Mouse (Mus musculus): ENCODE measurements around the gene Pip4k2a. TPM values are rescaled to one million over a fixed set of nuclear protein-coding genes. Genes with fewer than 3 reads are reported as not detected.

The Pip4k2a gene
- polyA plus RNA-seq, 1 experiment from 2014 or later, result 9.9 TPM

DNA sequence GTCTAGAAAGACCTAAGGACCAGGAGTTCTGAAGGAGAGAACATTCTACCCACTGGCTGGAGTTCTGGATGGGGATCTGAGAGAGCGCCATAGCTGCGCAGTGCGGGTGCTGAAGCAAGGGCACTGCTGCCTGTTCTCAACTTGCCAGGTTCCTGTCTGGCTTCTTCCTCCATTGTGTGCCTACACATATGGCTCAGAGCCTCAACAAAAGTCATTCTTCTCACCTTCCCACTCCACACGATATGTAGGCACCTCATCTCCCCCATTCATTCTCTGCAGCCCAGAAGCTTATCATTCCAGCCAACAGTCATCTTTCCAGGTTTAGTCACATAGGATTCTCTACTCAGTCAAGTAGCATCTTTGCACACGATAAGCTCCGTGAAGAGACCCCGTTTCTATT is 123.3 kb downstream of the Pip4k2a start:
- H3K27me3 ChIP-seq (replicated peaks), result no peaks in the 10 kb centered on the region
- H3K4me2 ChIP-seq, result no peak overlapping the region
- no peak overlapping the region for H3K9ac ChIP-seq (replicated peaks)
- H3K4me3 ChIP-seq (replicated peaks), result no peak overlapping the region
- WGBS, result 97% methylated on average over 7 of the region's 7 CpGs
- no peak for ATAC-seq (ENCODE audit: low FRiP score)
- no peaks in the 10 kb centered on the region for H3K36me3 ChIP-seq
- H3K27ac ChIP-seq (replicated peaks), result no peak overlapping the region
- no peaks in the 10 kb centered on the region for H3K4me1 ChIP-seq
- no peaks in the 10 kb centered on the region for H3K9me3 ChIP-seq (replicated peaks)

DNA sequence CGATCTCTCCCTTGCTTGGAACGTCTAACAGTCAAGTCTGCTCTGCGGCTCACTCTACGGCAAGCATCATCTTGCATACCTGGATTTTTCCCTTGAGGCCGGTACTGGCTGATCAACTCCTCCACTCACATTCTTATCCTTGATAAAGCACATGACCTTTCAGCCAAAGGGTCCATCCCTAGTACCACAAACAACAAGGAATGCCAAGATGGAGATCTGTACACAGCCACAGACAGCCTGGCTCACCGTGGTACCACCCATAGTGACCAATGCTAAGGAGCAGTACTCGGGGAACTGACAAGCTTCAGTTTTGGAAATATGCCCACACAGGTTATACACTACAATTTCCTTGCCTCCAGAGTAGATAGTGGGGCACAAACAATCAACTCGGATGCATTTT is 123.9 kb downstream of the Pip4k2a start:
- 86% methylated on average over 8 of the region's 8 CpGs for WGBS
- no peak overlapping the region for H3K4me2 ChIP-seq
- H3K4me1 ChIP-seq, result no peaks in the 10 kb centered on the region

DNA sequence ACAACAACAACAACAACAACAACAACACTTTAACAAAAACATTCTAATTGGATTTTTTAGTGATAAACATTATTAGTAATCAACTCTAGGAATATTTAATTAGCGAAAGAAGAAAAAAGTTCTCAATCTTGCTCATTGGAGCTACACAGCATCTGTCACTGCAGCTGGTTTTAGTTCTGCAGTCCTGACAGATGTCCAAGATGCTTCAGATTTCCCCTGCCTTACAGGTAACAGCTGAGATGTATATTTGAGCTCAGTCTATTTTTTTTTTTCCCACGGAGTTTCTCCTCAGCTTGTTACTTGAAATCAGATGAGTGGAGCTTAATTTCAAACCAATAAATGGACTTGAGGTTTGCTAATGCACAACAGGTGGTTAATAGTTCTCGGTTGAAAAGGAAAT is 124.5 kb downstream of the Pip4k2a start:
- Histone ChIP-seq H3K4me1 (no peaks in the 10 kb centered on the region), H3K27me3 (replicated peaks) (no peaks in the 10 kb centered on the region), H3K9ac (replicated peaks) (no peak overlapping the region), H3K4me2 (no peak overlapping the region), H3K36me3 (no peaks in the 10 kb centered on the region), H3K9me3 (replicated peaks) (no peaks in the 10 kb centered on the region), H3K4me3 (replicated peaks) (no peak overlapping the region), H3K27ac (replicated peaks) (no peak overlapping the region)
- WGBS, result 79% methylated on average over 3 of the region's 3 CpGs
- ATAC-seq (ENCODE audit: low FRiP score), result no peak

More for the DNA sequence above, 123.9 kb downstream of the Pip4k2a start:
- Histone ChIP-seq H3K9ac (replicated peaks) (no peak overlapping the region), H3K27me3 (replicated peaks) (no peaks in the 10 kb centered on the region), H3K27ac (replicated peaks) (no peak overlapping the region), H3K36me3 (no peaks in the 10 kb centered on the region), H3K9me3 (replicated peaks) (no peaks in the 10 kb centered on the region), H3K4me3 (replicated peaks) (no peak overlapping the region)
- no peak for ATAC-seq (ENCODE audit: low FRiP score)

DNA sequence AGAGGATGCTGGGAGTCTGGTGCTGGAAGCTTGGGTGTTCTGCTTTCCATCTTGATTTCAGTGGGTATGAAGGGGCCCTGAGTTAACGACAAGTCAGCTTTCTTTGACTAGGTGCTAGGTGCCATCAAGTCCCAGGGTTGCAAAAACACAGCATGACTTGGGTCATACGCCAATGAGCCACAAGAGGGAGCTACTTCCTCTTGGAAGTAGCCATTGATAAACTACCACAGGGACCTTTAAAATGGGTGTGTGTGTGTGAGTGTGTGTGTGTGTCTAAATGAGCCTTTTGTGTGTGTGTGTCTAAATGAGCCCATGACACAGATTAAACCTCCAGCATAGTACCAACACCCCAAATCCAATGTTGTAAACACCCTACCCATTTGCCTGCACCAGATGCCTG is 125.1 kb downstream of the Pip4k2a start:
- WGBS, result 10% methylated on average over 2 of the region's 2 CpGs
- no peak; the same call in 1 of the 2 replicates for ATAC-seq (ENCODE audit: low FRiP score)
- Histone ChIP-seq H3K27ac (replicated peaks) (no peak overlapping the region), H3K9me3 (replicated peaks) (no peaks in the 10 kb centered on the region), H3K4me2 (no peak overlapping the region), H3K9ac (replicated peaks) (no peak overlapping the region), H3K36me3 (no peaks in the 10 kb centered on the region), H3K4me3 (replicated peaks) (no peak overlapping the region), H3K27me3 (replicated peaks) (no peaks in the 10 kb centered on the region), H3K4me1 (no peaks in the 10 kb centered on the region)

DNA sequence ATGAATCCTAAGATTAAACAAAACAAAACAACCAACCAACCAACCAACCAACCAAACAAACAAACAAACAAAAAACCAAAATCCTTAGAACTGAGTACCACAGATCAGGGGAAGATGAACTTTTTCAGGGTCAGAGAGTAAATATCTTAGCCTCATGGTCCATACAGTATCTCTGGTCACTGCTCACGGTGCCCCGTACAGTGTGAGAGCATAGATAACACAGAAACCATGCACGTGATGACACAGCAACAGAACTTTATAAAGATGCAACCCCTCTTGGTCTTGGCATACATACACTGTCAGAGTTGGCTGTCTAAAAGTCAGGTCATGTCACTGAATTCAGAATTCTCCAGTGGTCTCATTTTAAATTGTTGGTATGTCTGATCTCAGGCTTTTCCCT is 126.8 kb downstream of the Pip4k2a start:
- no peak for ATAC-seq (ENCODE audit: low FRiP score)
- no peak overlapping the region for H3K4me3 ChIP-seq (replicated peaks)
- no peak overlapping the region for H3K27ac ChIP-seq (replicated peaks)
- no peak overlapping the region for H3K9ac ChIP-seq (replicated peaks)
- H3K4me1 ChIP-seq, result no peaks in the 10 kb centered on the region
- no peak overlapping the region for H3K4me2 ChIP-seq
- no peaks in the 10 kb centered on the region for H3K36me3 ChIP-seq
- no peaks in the 10 kb centered on the region for H3K9me3 ChIP-seq (replicated peaks)
- 98% methylated on average over 3 of the region's 3 CpGs for WGBS
- H3K27me3 ChIP-seq (replicated peaks), result no peaks in the 10 kb centered on the region

DNA sequence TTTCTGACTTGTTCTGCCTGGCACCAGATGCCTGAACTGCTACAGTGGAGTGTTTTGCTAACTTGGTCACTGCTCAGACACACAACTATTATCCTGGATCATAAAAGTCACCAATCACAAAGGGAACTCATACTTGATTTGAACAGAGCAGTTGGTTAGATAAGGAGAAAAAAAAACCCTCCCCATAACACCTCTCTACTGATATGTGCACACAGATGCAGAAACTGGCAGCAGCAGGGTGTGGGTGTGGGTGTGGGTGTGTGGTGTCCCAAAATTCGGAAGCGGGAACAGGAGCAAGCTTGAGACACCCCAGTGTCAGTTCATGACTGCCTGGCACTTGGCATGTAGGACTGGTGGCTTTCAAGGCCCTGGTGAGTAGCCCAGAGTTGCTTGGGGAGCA is 130.9 kb downstream of the Pip4k2a start:
- H3K4me1 ChIP-seq, result no peaks in the 10 kb centered on the region
- H3K36me3 ChIP-seq, result no peaks in the 10 kb centered on the region
- H3K9ac ChIP-seq (replicated peaks), result no peak overlapping the region
- no peak overlapping the region for H3K4me3 ChIP-seq (replicated peaks)
- H3K27me3 ChIP-seq (replicated peaks), result no peaks in the 10 kb centered on the region
- no peak overlapping the region for H3K4me2 ChIP-seq
- H3K9me3 ChIP-seq (replicated peaks), result no peaks in the 10 kb centered on the region
- WGBS, result 86% methylated on average over 2 of the region's 2 CpGs
- no peak overlapping the region for H3K27ac ChIP-seq (replicated peaks)
- no peak for ATAC-seq (ENCODE audit: low FRiP score)

DNA sequence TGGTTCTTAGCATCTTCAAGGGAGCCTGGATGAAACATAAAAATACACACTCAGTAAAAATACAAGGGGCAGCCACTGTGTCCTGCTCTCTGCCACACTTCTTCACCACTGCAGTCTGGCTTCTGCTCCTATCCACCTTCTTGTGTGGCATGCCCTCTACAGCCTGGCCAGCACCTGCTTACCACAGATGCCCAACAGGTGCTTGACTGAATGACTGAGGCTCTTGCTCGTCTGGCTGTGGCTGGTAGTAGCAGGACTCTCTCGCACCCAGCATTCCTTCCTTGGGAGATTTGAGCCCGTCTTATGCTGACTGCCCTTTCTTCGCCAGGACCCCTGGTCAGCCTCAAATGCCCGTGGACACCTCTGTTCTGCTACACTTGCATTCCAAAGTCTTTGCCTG is 133.2 kb downstream of the Pip4k2a start:
- Histone ChIP-seq H3K36me3 (no peaks in the 10 kb centered on the region), H3K9me3 (replicated peaks) (no peaks in the 10 kb centered on the region), H3K4me3 (replicated peaks) (no peak overlapping the region), H3K4me1 (peaks cover 10% of the 10 kb centered on the region; the same call in 1 of the 2 replicates), H3K9ac (replicated peaks) (no peak overlapping the region), H3K4me2 (no peak overlapping the region), H3K27me3 (replicated peaks) (no peaks in the 10 kb centered on the region), H3K27ac (replicated peaks) (no peak overlapping the region)
- 91% methylated on average over 5 of the region's 5 CpGs for WGBS
- ATAC-seq (ENCODE audit: low FRiP score), result no peak

DNA sequence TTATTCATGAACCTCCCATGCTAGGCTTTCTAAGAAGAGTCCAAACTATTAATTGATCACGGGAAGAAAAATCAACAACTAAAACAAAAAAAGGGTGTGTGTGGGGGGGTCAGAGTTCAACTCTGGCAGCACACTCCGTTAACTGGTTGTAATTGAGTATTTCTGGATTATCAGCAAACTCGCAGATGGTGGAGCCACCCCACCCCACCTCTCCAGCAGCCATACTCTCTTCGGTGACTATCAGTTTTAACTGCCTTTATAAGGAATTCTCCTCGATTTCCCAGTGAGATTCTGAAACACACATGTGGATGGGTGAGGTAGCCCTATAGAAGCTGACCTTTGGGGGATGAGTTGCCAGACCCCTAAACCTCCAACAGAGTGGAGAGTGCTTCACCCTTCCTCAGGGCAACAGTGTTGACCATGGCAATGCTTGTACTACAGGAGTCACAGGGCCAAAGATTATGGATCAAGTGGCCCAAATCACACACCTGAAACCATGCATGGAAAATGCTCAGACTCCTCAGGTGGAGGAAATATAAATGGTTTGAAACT is 136.2 kb downstream of the Pip4k2a start:
- H3K36me3 ChIP-seq, result no peaks in the 10 kb centered on the region
- H3K27me3 ChIP-seq (replicated peaks), result no peaks in the 10 kb centered on the region
- H3K27ac ChIP-seq (replicated peaks), result no peak overlapping the region
- H3K9me3 ChIP-seq (replicated peaks), result no peaks in the 10 kb centered on the region
- no peak overlapping the region for H3K4me3 ChIP-seq (replicated peaks)
- H3K4me1 ChIP-seq, result peaks cover 10% of the 10 kb centered on the region; the same call in 1 of the 2 replicates
- no peak overlapping the region for H3K4me2 ChIP-seq
- ATAC-seq (ENCODE audit: low FRiP score), result no peak
- no peak overlapping the region for H3K9ac ChIP-seq (replicated peaks)
- WGBS, result 86% methylated on average over 5 of the region's 5 CpGs

DNA sequence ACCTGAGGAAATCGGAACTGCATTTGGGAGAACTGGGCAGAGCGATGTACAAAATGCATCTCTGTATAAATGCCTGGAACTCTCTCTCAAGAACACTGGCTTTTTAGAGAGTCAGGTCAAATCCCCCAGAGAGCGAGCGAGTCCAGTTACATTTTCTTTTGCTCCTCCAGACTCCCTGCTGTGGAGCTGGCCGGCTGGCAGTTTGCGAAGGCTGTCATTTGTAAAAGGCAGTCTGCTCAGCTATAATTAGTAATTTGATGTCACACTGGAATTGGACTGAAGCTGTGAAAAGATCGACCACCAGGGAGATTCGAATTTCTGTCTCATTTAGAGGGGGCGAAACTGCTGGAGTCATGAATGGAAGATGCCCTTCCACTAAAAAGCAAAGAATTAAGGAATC is 137.2 kb downstream of the Pip4k2a start:
- H3K4me2 ChIP-seq, result no peak overlapping the region
- H3K27ac ChIP-seq (replicated peaks), result no peak overlapping the region
- no peaks in the 10 kb centered on the region for H3K36me3 ChIP-seq
- 18% methylated on average over 9 of the region's 9 CpGs for WGBS
- H3K4me3 ChIP-seq (replicated peaks), result no peak overlapping the region
- peaks cover 10% of the 10 kb centered on the region; the same call in 1 of the 2 replicates for H3K4me1 ChIP-seq
- H3K9ac ChIP-seq (replicated peaks), result no peak overlapping the region
- no peaks in the 10 kb centered on the region for H3K9me3 ChIP-seq (replicated peaks)
- H3K27me3 ChIP-seq (replicated peaks), result no peaks in the 10 kb centered on the region
- no peak for ATAC-seq (ENCODE audit: low FRiP score)

DNA sequence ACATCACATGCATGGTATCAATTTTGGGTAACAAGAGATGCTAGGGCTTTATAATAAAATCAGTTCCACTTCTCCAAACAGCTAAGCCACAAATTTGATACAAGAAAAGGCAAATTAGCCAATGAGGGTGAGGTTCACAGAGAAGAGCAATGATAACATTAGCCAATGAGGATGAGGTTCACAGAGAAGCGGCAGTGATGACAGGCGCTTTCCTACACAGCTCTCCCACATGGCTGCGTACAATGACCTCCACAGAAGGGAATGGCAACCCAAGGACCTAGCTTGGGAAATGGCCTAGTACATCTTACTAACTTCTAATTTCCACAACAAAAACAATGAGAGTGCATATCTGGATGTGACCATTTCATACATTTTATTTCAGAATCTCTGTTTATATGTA is 140.0 kb downstream of the Pip4k2a start:
- Histone ChIP-seq H3K27ac (replicated peaks) (no peak overlapping the region), H3K36me3 (no peaks in the 10 kb centered on the region), H3K9ac (replicated peaks) (no peak overlapping the region), H3K4me3 (replicated peaks) (no peak overlapping the region), H3K4me2 (no peak overlapping the region), H3K27me3 (replicated peaks) (no peaks in the 10 kb centered on the region), H3K9me3 (replicated peaks) (no peaks in the 10 kb centered on the region), H3K4me1 (peaks cover 10% of the 10 kb centered on the region; the same call in 1 of the 2 replicates)
- ATAC-seq (ENCODE audit: low FRiP score), result no peak
- WGBS, result 94% methylated on average over 3 of the region's 3 CpGs

DNA sequence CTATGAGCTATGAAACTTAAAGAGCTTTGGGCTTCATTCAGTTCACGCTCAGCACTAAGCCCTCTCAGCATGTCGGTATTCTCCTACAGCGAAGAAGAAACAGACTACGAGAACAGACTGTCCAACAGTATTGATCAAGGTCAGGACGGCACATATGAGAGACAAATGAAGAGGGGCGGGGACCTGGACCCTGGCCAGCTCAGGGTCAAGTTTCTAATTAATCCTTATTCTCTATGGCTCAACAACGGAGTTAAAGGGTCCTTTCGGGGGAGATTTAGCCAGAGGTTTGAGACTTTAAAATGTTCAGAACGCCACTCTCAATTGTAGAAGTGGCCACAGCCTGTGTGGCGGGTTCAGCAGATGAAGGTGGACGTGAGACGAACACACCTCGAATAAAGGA is 141.5 kb downstream of the Pip4k2a start:
- no peaks in the 10 kb centered on the region for H3K9me3 ChIP-seq (replicated peaks)
- WGBS, result 49% methylated on average over 13 of the region's 13 CpGs
- H3K27me3 ChIP-seq (replicated peaks), result no peaks in the 10 kb centered on the region
- no peak overlapping the region for H3K27ac ChIP-seq (replicated peaks)
- peaks cover 10% of the 10 kb centered on the region; the same call in 1 of the 2 replicates for H3K4me1 ChIP-seq
- no peak overlapping the region for H3K9ac ChIP-seq (replicated peaks)
- H3K4me2 ChIP-seq, result no peak overlapping the region
- H3K36me3 ChIP-seq, result 0 out of 2 replicates have a peak, but pooled peaks cover 4% of the 10 kb centered on the region
- no peak overlapping the region for H3K4me3 ChIP-seq (replicated peaks)
- no peak for ATAC-seq (ENCODE audit: low FRiP score)

DNA sequence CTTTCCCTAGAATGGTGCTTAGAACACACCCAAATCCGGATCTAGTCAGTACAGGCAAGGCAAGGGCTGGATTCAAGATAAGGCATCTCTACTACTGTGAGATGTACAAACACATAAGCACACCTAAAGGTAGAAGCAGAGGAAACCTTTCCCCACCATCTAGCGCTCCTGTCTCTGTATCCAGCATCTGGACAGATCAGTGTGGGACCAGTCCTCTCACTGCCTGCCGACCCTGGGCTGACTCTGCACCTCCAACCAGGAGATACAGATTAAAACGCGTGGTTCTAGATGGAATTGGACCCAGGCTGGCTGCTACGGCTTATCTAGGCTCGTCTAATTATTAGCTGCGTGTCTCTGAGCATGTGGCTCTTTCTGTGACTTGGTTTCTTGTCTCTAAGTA is 142.7 kb downstream of the Pip4k2a start:
- H3K9me3 ChIP-seq (replicated peaks), result no peaks in the 10 kb centered on the region
- H3K36me3 ChIP-seq, result 0 out of 2 replicates have a peak, but pooled peaks cover 4% of the 10 kb centered on the region
- no peaks in the 10 kb centered on the region for H3K27me3 ChIP-seq (replicated peaks)
- ATAC-seq (ENCODE audit: low FRiP score), result no peak
- no peak overlapping the region for H3K4me2 ChIP-seq
- H3K4me1 ChIP-seq, result 0 out of 2 replicates have a peak, but pooled peaks cover 2% of the 10 kb centered on the region
- no peak overlapping the region for H3K4me3 ChIP-seq (replicated peaks)
- no peak overlapping the region for H3K9ac ChIP-seq (replicated peaks)
- no peak overlapping the region for H3K27ac ChIP-seq (replicated peaks)
- 88% methylated on average over 8 of the region's 8 CpGs for whole genome bisulfite sequencing
